Mouse (Mus musculus): ENCODE results near the gene Cfap36. TPM values are rescaled to one million over a fixed set of nuclear protein-coding genes. Genes with fewer than 3 reads are reported as not detected.

Gene Cfap36
- total and polyA plus RNA-seq, 2 experiments from 2014 or later, result 28.0 to 154 TPM

DNA sequence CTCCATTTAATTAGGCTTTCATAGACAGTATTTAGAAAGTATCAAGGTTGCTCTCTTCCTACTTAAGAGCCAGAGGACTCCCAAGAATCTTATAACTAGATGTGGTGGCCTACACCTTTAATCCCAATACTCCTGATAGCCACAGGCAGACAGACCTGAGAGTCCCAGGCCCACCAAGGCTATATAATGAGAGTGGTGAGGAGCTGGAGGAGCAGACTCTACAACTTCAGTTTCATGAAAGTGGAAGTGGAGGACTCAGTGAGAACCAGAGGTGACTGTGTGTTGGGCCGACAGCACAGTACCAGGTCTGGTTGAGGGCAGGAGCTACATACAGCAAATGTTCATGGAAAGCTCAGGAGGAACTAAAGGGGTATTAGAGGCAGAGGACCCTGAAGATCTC, 516 bp upstream of the Cfap36 start:
- no peak for ATAC-seq
- WGBS, result 100% methylated on average over 1 of the region's 1 CpGs
- Histone ChIP-seq H3K36me3 (ENCODE audit: insufficient read depth, low read length) (no peaks in the 10 kb centered on the region; the same call in 1 of the 2 replicates), H3K27me3 (ENCODE audit: insufficient read depth, low read length) (no peaks in the 10 kb centered on the region), H3K4me2 (ENCODE audit: low read depth, low read length) (peak overlapping the region; percentile 50), H3K27ac (peak overlapping the region; percentile 65), H3K4me3 (ENCODE audit: low read length) (peak overlapping the region; percentile 87), H3K9me3 (ENCODE audit: low read length) (no peaks in the 10 kb centered on the region), H3K9ac (replicated peaks; ENCODE audit: low read length) (no peak overlapping the region), H3K4me1 (ENCODE audit: insufficient read depth, low read length) (peaks cover 12% of the 10 kb centered on the region)
- no peak for TF ChIP-seq CTCF (IDR thresholded peaks at IDR 0.05; ENCODE audit: low read depth)
- no peak for DNase-seq (ENCODE audit: low spot score)

DNA sequence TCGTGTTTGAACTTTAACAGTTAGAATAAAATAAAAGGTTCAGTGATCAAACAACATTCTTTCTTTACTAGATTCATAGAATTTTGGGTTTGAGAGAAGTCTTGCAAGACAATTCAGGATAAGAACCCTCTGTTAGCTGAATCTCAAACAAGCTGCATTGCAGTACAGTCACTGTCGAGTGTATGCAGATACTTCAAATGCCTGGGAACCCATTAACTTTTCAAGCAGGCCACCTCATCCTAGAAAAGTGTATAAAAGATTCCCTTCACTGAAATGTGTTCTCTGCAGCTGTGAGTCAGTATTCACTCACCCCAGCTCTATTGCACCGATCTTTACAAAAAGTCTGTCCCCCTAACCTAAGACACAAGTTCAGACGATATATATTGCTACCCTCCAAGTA, 1.2 kb downstream of the Cfap36 start:
- Histone ChIP-seq H3K36me3 (ENCODE audit: insufficient read depth, low read length) (no peaks in the 10 kb centered on the region; the same call in 1 of the 2 replicates), H3K4me2 (ENCODE audit: low read depth, low read length) (peak overlapping the region; percentile 64), H3K4me1 (ENCODE audit: insufficient read depth, low read length) (peaks cover 12% of the 10 kb centered on the region), H3K9ac (replicated peaks; ENCODE audit: low read length) (peak overlapping the region; percentile 67), H3K9me3 (ENCODE audit: low read length) (no peaks in the 10 kb centered on the region), H3K27ac (0 out of 2 replicates have a peak overlapping the region, but pooled peaks have one; percentile 90), H3K27me3 (ENCODE audit: insufficient read depth, low read length) (no peaks in the 10 kb centered on the region), H3K4me3 (ENCODE audit: low read length) (peak overlapping the region; percentile 87)
- ATAC-seq (no peak), DNase-seq (ENCODE audit: low spot score) (no peak)
- 53% methylated on average over 4 of the region's 4 CpGs for whole genome bisulfite sequencing
- TF ChIP-seq CTCF (IDR thresholded peaks at IDR 0.05; ENCODE audit: low read depth), result no peak

DNA sequence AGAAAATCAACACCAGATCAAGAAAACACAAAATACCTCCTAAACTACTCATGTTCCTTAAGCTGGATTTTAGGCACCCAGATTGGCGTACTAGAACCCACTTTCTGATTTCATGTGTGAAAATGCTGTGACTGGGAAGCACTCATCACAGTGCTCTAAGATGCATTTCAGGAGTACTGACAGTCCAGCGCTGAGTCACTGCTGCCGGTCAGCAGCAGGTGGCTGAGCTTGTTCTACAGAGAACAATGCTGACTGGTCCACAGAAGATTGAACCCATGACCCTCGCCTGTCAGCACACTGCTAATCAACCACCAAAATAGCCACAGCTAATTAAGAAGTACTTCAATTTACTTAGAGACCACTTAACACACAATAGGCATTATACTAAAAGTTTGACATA, 5.2 kb downstream of the Cfap36 start:
- Histone ChIP-seq H3K27ac (no peak overlapping the region), H3K4me2 (ENCODE audit: low read depth, low read length) (no peak overlapping the region), H3K9ac (replicated peaks; ENCODE audit: low read length) (no peak overlapping the region), H3K4me1 (ENCODE audit: insufficient read depth, low read length) (peaks cover 12% of the 10 kb centered on the region), H3K4me3 (ENCODE audit: low read length) (no peak overlapping the region), H3K36me3 (ENCODE audit: insufficient read depth, low read length) (no peaks in the 10 kb centered on the region; the same call in 1 of the 2 replicates), H3K27me3 (ENCODE audit: insufficient read depth, low read length) (no peaks in the 10 kb centered on the region), H3K9me3 (ENCODE audit: low read length) (no peaks in the 10 kb centered on the region)
- no peak for ATAC-seq
- no peak for DNase-seq (ENCODE audit: low spot score)
- 50% methylated on average over 4 of the region's 4 CpGs for WGBS
- TF ChIP-seq CTCF (IDR thresholded peaks at IDR 0.05; ENCODE audit: low read depth), result no peak

DNA sequence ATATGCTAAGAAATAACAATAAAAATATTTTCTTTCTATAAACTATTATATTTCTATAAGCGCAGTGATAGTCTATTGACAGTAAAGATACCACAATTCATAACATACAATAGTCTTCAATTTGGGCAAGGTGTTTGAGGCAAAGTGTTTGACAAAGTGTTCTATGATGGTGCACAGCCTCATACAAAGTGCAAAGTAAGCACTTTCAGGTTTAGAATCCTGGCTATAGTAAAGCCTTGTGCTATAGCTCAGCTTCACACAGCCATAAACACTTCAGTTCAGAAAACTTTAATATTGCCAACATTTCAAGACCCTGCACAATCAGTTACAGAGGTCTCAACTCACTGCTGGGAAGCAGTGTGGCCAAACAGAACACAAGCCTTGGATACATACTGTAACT, 7.9 kb downstream of the Cfap36 start:
- Histone ChIP-seq H3K9ac (replicated peaks; ENCODE audit: low read length) (no peak overlapping the region), H3K4me3 (ENCODE audit: low read length) (no peak overlapping the region), H3K27me3 (ENCODE audit: insufficient read depth, low read length) (no peaks in the 10 kb centered on the region), H3K4me1 (ENCODE audit: insufficient read depth, low read length) (no peaks in the 10 kb centered on the region), H3K27ac (no peak overlapping the region), H3K9me3 (ENCODE audit: low read length) (no peaks in the 10 kb centered on the region), H3K4me2 (ENCODE audit: low read depth, low read length) (no peak overlapping the region), H3K36me3 (ENCODE audit: insufficient read depth, low read length) (no peaks in the 10 kb centered on the region; the same call in 1 of the 2 replicates)
- 94% methylated on average over 1 of the region's 1 CpGs for WGBS
- ATAC-seq (no peak), DNase-seq (ENCODE audit: low spot score) (no peak)
- no peak for TF ChIP-seq CTCF (IDR thresholded peaks at IDR 0.05; ENCODE audit: low read depth)

DNA sequence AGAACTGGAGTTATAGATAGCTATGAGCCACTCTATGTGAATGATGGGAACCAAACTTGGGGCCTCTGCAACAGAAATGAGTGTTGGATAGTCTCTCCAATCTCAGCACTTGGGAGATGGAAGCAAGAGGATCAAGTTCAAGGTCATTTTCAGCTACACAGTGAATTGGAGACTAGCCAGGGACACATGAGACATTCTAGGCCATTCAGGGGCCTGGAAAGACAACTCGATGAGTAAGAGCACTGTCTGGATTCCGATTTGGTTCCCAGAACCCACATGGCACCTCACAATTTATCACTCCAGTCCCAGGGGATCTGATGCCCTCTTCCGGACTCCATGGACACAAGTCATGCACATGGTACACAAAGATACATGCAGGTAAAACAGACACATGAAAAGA, 8.7 kb downstream of the Cfap36 start:
- H3K36me3 ChIP-seq (ENCODE audit: insufficient read depth, low read length), result no peaks in the 10 kb centered on the region; the same call in 1 of the 2 replicates
- H3K27me3 ChIP-seq (ENCODE audit: insufficient read depth, low read length), result no peaks in the 10 kb centered on the region
- H3K27ac ChIP-seq, result no peak overlapping the region
- no peak overlapping the region for H3K4me2 ChIP-seq (ENCODE audit: low read depth, low read length)
- H3K9me3 ChIP-seq (ENCODE audit: low read length), result no peaks in the 10 kb centered on the region
- H3K4me3 ChIP-seq (ENCODE audit: low read length), result no peak overlapping the region
- WGBS, result 82% methylated on average over 3 of the region's 3 CpGs
- H3K9ac ChIP-seq (replicated peaks; ENCODE audit: low read length), result no peak overlapping the region
- TF ChIP-seq CTCF (IDR thresholded peaks at IDR 0.05; ENCODE audit: low read depth), result no peak
- H3K4me1 ChIP-seq (ENCODE audit: insufficient read depth, low read length), result no peaks in the 10 kb centered on the region
- ATAC-seq, result no peak
- DNase-seq (ENCODE audit: low spot score), result no peak

DNA sequence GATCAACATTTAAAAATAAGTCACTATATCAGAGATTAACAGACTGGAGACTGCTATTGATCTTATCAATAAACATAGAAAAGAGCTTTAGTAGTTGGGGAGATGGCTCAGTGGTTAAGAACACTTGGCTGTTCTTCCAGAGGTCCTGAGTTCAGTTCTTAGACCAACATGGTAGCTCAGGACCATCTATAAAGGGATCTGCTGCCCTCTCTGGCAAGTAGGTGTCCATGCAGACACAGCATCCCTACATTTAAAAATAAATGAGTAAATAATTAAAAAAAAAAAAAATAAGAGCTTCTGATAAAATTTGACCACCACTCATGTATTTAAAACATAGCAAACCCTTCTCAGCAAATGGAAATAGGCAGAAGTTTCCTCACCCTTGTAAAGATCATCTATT, 9.2 kb downstream of the Cfap36 start:
- H3K27ac ChIP-seq, result no peak overlapping the region
- ATAC-seq (no peak), DNase-seq (ENCODE audit: low spot score) (no peak)
- H3K9me3 ChIP-seq (ENCODE audit: low read length), result no peaks in the 10 kb centered on the region
- no peaks in the 10 kb centered on the region for H3K4me1 ChIP-seq (ENCODE audit: insufficient read depth, low read length)
- no peaks in the 10 kb centered on the region for H3K27me3 ChIP-seq (ENCODE audit: insufficient read depth, low read length)
- H3K4me2 ChIP-seq (ENCODE audit: low read depth, low read length), result no peak overlapping the region
- H3K9ac ChIP-seq (replicated peaks; ENCODE audit: low read length), result no peak overlapping the region
- no peak overlapping the region for H3K4me3 ChIP-seq (ENCODE audit: low read length)
- no peaks in the 10 kb centered on the region; the same call in 1 of the 2 replicates for H3K36me3 ChIP-seq (ENCODE audit: insufficient read depth, low read length)
- TF ChIP-seq CTCF (IDR thresholded peaks at IDR 0.05; ENCODE audit: low read depth), result no peak

DNA sequence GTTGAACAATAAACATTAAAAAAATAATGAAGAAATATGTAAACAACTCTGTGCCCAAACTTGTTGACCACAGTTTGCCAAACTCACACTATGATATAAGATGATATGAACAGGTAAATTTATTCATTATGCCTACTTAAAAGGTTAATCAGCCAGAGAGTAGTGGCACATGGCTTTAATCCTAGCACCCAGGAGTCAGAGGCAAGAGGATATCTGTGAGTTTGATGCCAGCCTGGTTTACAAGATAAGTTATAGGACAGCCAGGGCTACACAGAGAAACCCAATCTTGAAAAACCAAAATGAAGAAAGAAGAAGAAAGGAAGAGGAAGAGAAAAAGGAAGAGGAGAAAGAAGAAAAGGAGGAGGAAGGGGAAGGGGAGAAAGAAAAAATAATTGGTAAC, 9.8 kb downstream of the Cfap36 start:
- Histone ChIP-seq H3K36me3 (ENCODE audit: insufficient read depth, low read length) (no peaks in the 10 kb centered on the region; the same call in 1 of the 2 replicates), H3K9ac (replicated peaks; ENCODE audit: low read length) (no peak overlapping the region), H3K9me3 (ENCODE audit: low read length) (no peaks in the 10 kb centered on the region), H3K27ac (no peak overlapping the region), H3K27me3 (ENCODE audit: insufficient read depth, low read length) (no peaks in the 10 kb centered on the region), H3K4me3 (ENCODE audit: low read length) (no peak overlapping the region), H3K4me2 (ENCODE audit: low read depth, low read length) (no peak overlapping the region), H3K4me1 (ENCODE audit: insufficient read depth, low read length) (no peaks in the 10 kb centered on the region)
- ATAC-seq (no peak), DNase-seq (ENCODE audit: low spot score) (no peak)
- TF ChIP-seq CTCF (IDR thresholded peaks at IDR 0.05; ENCODE audit: low read depth), result no peak
